Mouse (Mus musculus) limb, embryonic 10.5 days (tissue): ENCODE measurements around the gene Nup62. TPM values are rescaled to one million over a fixed set of nuclear protein-coding genes. Genes with fewer than 3 reads are reported as not detected.

ENCODE experiments used
- DNase-seq: peaks from one replicate; pipeline ENCODE4 v3.0.0-alpha.2; 2017; ENCODE audit warnings: low spot score
- H3K27ac ChIP-seq: fragments of 300-500 bp; sonication (generic); 2 replicates; pipeline ENCODE4 v1.5.1; 2016; ENCODE audit warnings: mild to moderate bottlenecking
- H3K27me3 ChIP-seq: fragments of 300-500 bp; sonication (generic); 2 replicates; pipeline ENCODE4 v1.6.1; 2016; ENCODE audit warnings: low read depth, mild to moderate bottlenecking; ENCODE audit not compliant: poor library complexity, severe bottlenecking
- H3K36me3 ChIP-seq: fragments of 300-500 bp; sonication (generic); 2 replicates; pipeline ENCODE4 v1.6.1; 2016; ENCODE audit warnings: mild to moderate bottlenecking, moderate library complexity
- H3K4me1 ChIP-seq: fragments of 300-500 bp; sonication (generic); 2 replicates; pipeline ENCODE4 v1.6.1; 2016
- H3K4me3 ChIP-seq: fragments of 300-500 bp; sonication (generic); 2 replicates; pipeline ENCODE4 v1.5.1; 2016; ENCODE audit warnings: mild to moderate bottlenecking, moderate library complexity
- H3K9me3 ChIP-seq: fragments of 300-500 bp; sonication (generic); replicated peaks from 2 replicates; pipeline ENCODE4 v1.6.1; 2016; ENCODE audit warnings: mild to moderate bottlenecking
- whole genome bisulfite sequencing: fragments of 180-500 bp; shearing (Covaris S2); methylation state at CpG from one replicate; pipeline ENCODE4 v1.1.7; 2016; 5-methylcytosine and 5-hydroxymethylcytosine counted together
- polyA plus RNA-seq: library from polyadenylated mRNA; unstranded; fragments of >200 nt; fragmentation: Nextera tagmentation; extraction: Ambion mirVana; gene quantifications from 2 replicates; pipeline ENCODE4 v1.2.1, GENCODE M21; 2016

Nup62 gene
- polyA plus RNA-seq, 1 experiment from 2014 or later: 174 TPM

- Histone ChIP-seq H3K4me1 (peaks cover 33% of the 10 kb centered on the region), H3K27me3 (no peaks in the 10 kb centered on the region), H3K36me3 (peaks cover 52% of the 10 kb centered on the region), H3K27ac (no peak overlapping the region), H3K4me3 (no peak overlapping the region), H3K9me3 (no peaks in the 10 kb centered on the region)
- no peak for DNase-seq
- WGBS: 86% methylated on average over 7 of the region's 7 CpGs
These were observed 6.0 kb downstream of the Nup62 start for GRCm38 (mm10) chr7:44821666-44822448.

GRCm38 (mm10) chr7:44823409-44823808, 7.5 kb downstream of the Nup62 start:
- H3K27me3 ChIP-seq: no peaks in the 10 kb centered on the region
- 51% methylated on average over 7 of the region's 7 CpGs for WGBS
- H3K36me3 ChIP-seq: peaks cover 65% of the 10 kb centered on the region
- no peaks in the 10 kb centered on the region for H3K9me3 ChIP-seq
- H3K4me3 ChIP-seq: no peak overlapping the region
- no peak for DNase-seq
- peaks cover 20% of the 10 kb centered on the region for H3K4me1 ChIP-seq
- H3K27ac ChIP-seq: no peak overlapping the region

- Histone ChIP-seq H3K4me1 (peaks cover 5% of the 10 kb centered on the region), H3K27ac (no peak overlapping the region), H3K9me3 (no peaks in the 10 kb centered on the region), H3K27me3 (no peaks in the 10 kb centered on the region), H3K4me3 (no peak overlapping the region), H3K36me3 (peaks cover 65% of the 10 kb centered on the region)
- peak; percentile 82 for DNase-seq
- 38% methylated on average over 3 of the region's 3 CpGs for WGBS
These were observed 9.0 kb downstream of the Nup62 start for GRCm38 (mm10) chr7:44824872-44825271.

GRCm38 (mm10) chr7:44826771-44827170, 10.9 kb downstream of the Nup62 start:
- Histone ChIP-seq H3K27ac (no peak overlapping the region), H3K4me1 (peaks cover 3% of the 10 kb centered on the region), H3K27me3 (no peaks in the 10 kb centered on the region), H3K4me3 (no peak overlapping the region), H3K36me3 (peaks cover 79% of the 10 kb centered on the region), H3K9me3 (no peaks in the 10 kb centered on the region)
- no peak for DNase-seq
- WGBS: 85% methylated on average over 3 of the region's 3 CpGs

- no peak overlapping the region for H3K27ac ChIP-seq
- peaks cover 3% of the 10 kb centered on the region for H3K4me1 ChIP-seq
- H3K36me3 ChIP-seq: peaks cover 74% of the 10 kb centered on the region
- H3K27me3 ChIP-seq: no peaks in the 10 kb centered on the region
- no peaks in the 10 kb centered on the region for H3K9me3 ChIP-seq
- WGBS: 97% methylated on average over 5 of the region's 5 CpGs
- H3K4me3 ChIP-seq: no peak overlapping the region
- DNase-seq: no peak
These were observed 12.8 kb downstream of the Nup62 start for GRCm38 (mm10) chr7:44828706-44829105.

GRCm38 (mm10) chr7:44832763-44833162, 16.9 kb downstream of the Nup62 start:
- Histone ChIP-seq H3K4me3 (no peak overlapping the region), H3K27me3 (no peaks in the 10 kb centered on the region), H3K4me1 (peaks cover 10% of the 10 kb centered on the region), H3K27ac (no peak overlapping the region), H3K36me3 (peaks cover 55% of the 10 kb centered on the region), H3K9me3 (no peaks in the 10 kb centered on the region)
- WGBS: 81% methylated on average over 4 of the region's 4 CpGs
- DNase-seq: no peak

GRCm38 (mm10) chr7:44835373-44836015, 19.6 kb downstream of the Nup62 start:
- DNase-seq: no peak
- WGBS: 93% methylated on average over 1 of the region's 1 CpGs
- peaks cover 25% of the 10 kb centered on the region for H3K4me1 ChIP-seq

GRCm38 (mm10) chr7:44836016-44836404, 20.1 kb downstream of the Nup62 start:
- no peak for DNase-seq
- WGBS: 44% methylated on average over 3 of the region's 3 CpGs
- Histone ChIP-seq H3K27me3 (peaks cover 31% of the 10 kb centered on the region), H3K4me1 (peaks cover 28% of the 10 kb centered on the region), H3K36me3 (peaks cover 31% of the 10 kb centered on the region), H3K9me3 (no peaks in the 10 kb centered on the region), H3K4me3 (no peak overlapping the region), H3K27ac (no peak overlapping the region)

More at GRCm38 (mm10) chr7:44835373-44836015, 19.6 kb downstream of the Nup62 start:
- Histone ChIP-seq H3K4me3 (no peak overlapping the region), H3K27ac (no peak overlapping the region), H3K27me3 (peaks cover 26% of the 10 kb centered on the region), H3K9me3 (no peaks in the 10 kb centered on the region), H3K36me3 (peaks cover 31% of the 10 kb centered on the region)

GRCm38 (mm10) chr7:44836423-44837053, 20.6 kb downstream of the Nup62 start:
- 85% methylated on average over 9 of the region's 9 CpGs for WGBS
- no peak for DNase-seq
- Histone ChIP-seq H3K27me3 (peaks cover 36% of the 10 kb centered on the region), H3K4me1 (peaks cover 28% of the 10 kb centered on the region), H3K9me3 (no peaks in the 10 kb centered on the region), H3K27ac (no peak overlapping the region), H3K36me3 (peaks cover 31% of the 10 kb centered on the region), H3K4me3 (no peak overlapping the region)

- no peak overlapping the region for H3K27ac ChIP-seq
- WGBS: 82% methylated on average over 6 of the region's 6 CpGs
- DNase-seq: no peak
These were observed 22.2 kb downstream of the Nup62 start for GRCm38 (mm10) chr7:44838073-44838472.

GRCm38 (mm10) chr7:44839171-44839490, 23.2 kb downstream of the Nup62 start:
- Histone ChIP-seq H3K27me3 (peaks cover 41% of the 10 kb centered on the region), H3K9me3 (no peaks in the 10 kb centered on the region), H3K27ac (no peak overlapping the region), H3K4me3 (peak overlapping the region; percentile 47), H3K36me3 (peaks cover 43% of the 10 kb centered on the region), H3K4me1 (peaks cover 28% of the 10 kb centered on the region)
- 28% methylated on average over 11 of the region's 11 CpGs for WGBS
- DNase-seq: peak; percentile 48

More at GRCm38 (mm10) chr7:44838073-44838472, 22.2 kb downstream of the Nup62 start:
- Histone ChIP-seq H3K9me3 (no peaks in the 10 kb centered on the region), H3K4me3 (no peak overlapping the region), H3K27me3 (peaks cover 41% of the 10 kb centered on the region), H3K36me3 (peaks cover 36% of the 10 kb centered on the region), H3K4me1 (peaks cover 28% of the 10 kb centered on the region)

- Histone ChIP-seq H3K9me3 (no peaks in the 10 kb centered on the region), H3K4me1 (peaks cover 28% of the 10 kb centered on the region), H3K4me3 (peak overlapping the region; percentile 47), H3K27me3 (peaks cover 41% of the 10 kb centered on the region), H3K27ac (peak overlapping the region; percentile 28; the same call in 1 of the 2 replicates), H3K36me3 (peaks cover 48% of the 10 kb centered on the region)
- peak; percentile 60 for DNase-seq
- WGBS: 2% methylated on average over 58 of the region's 58 CpGs
These were observed 23.8 kb downstream of the Nup62 start for GRCm38 (mm10) chr7:44839491-44840191.
